Mouse (Mus musculus): Measurements from ENCODE around the gene Schip1. TPM values are rescaled to one million over a fixed set of nuclear protein-coding genes. Genes with fewer than 3 reads are reported as not detected.

The Schip1 gene
- polyA plus RNA-seq, 1 experiment from 2014 or later = 188 TPM

- Histone ChIP-seq H3K4me2 (ENCODE audit: low read depth, low read length) (no peak overlapping the region), H3K9ac (replicated peaks; ENCODE audit: low read depth, low read length) (no peak overlapping the region), H3K36me3 (ENCODE audit: control insufficient read depth, insufficient read depth, low read length) (no peaks in the 10 kb centered on the region), H3K4me3 (ENCODE audit: low read depth, low read length) (no peak overlapping the region), H3K27me3 (ENCODE audit: control insufficient read depth, insufficient read depth, low read length) (no peaks in the 10 kb centered on the region), H3K9me3 (ENCODE audit: control insufficient read depth, low read length) (no peaks in the 10 kb centered on the region), H3K27ac (ENCODE audit: low read depth, low read length) (no peak overlapping the region), H3K4me1 (ENCODE audit: control insufficient read depth, insufficient read depth, low read length) (no peaks in the 10 kb centered on the region)
- ATAC-seq (ENCODE audit: low read depth) = no peak
- 63% methylated on average over 3 of the region's 3 CpGs for WGBS
These were observed 405.5 kb downstream of the Schip1 start for GRCm38 (mm10) chr3:68470061-68470460.

GRCm38 (mm10) chr3:68470622-68471021 lies 406.0 kb downstream of the Schip1 start:
- Histone ChIP-seq H3K4me3 (ENCODE audit: low read depth, low read length) (no peak overlapping the region), H3K27me3 (ENCODE audit: control insufficient read depth, insufficient read depth, low read length) (no peaks in the 10 kb centered on the region), H3K4me1 (ENCODE audit: control insufficient read depth, insufficient read depth, low read length) (no peaks in the 10 kb centered on the region), H3K4me2 (ENCODE audit: low read depth, low read length) (no peak overlapping the region), H3K9me3 (ENCODE audit: control insufficient read depth, low read length) (no peaks in the 10 kb centered on the region), H3K9ac (replicated peaks; ENCODE audit: low read depth, low read length) (no peak overlapping the region), H3K27ac (ENCODE audit: low read depth, low read length) (no peak overlapping the region), H3K36me3 (ENCODE audit: control insufficient read depth, insufficient read depth, low read length) (no peaks in the 10 kb centered on the region)
- 63% methylated on average over 5 of the region's 5 CpGs for WGBS
- ATAC-seq (ENCODE audit: low read depth) = no peak

GRCm38 (mm10) chr3:68476336-68476735 lies 411.7 kb downstream of the Schip1 start:
- H3K9me3 ChIP-seq (ENCODE audit: control insufficient read depth, low read length) = no peaks in the 10 kb centered on the region
- no peak overlapping the region for H3K4me2 ChIP-seq (ENCODE audit: low read depth, low read length)
- H3K4me3 ChIP-seq (ENCODE audit: low read depth, low read length) = no peak overlapping the region
- ATAC-seq (ENCODE audit: low read depth) = no peak
- no peaks in the 10 kb centered on the region for H3K36me3 ChIP-seq (ENCODE audit: control insufficient read depth, insufficient read depth, low read length)
- H3K27ac ChIP-seq (ENCODE audit: low read depth, low read length) = no peak overlapping the region
- no peaks in the 10 kb centered on the region for H3K4me1 ChIP-seq (ENCODE audit: control insufficient read depth, insufficient read depth, low read length)
- no peak overlapping the region for H3K9ac ChIP-seq (replicated peaks; ENCODE audit: low read depth, low read length)
- no peaks in the 10 kb centered on the region for H3K27me3 ChIP-seq (ENCODE audit: control insufficient read depth, insufficient read depth, low read length)
- 94% methylated on average over 7 of the region's 7 CpGs for WGBS

- Histone ChIP-seq H3K27ac (ENCODE audit: low read depth, low read length) (no peak overlapping the region), H3K4me3 (ENCODE audit: low read depth, low read length) (no peak overlapping the region), H3K4me1 (ENCODE audit: control insufficient read depth, insufficient read depth, low read length) (no peaks in the 10 kb centered on the region), H3K9ac (replicated peaks; ENCODE audit: low read depth, low read length) (no peak overlapping the region), H3K9me3 (ENCODE audit: control insufficient read depth, low read length) (no peaks in the 10 kb centered on the region), H3K36me3 (ENCODE audit: control insufficient read depth, insufficient read depth, low read length) (no peaks in the 10 kb centered on the region), H3K4me2 (ENCODE audit: low read depth, low read length) (no peak overlapping the region), H3K27me3 (ENCODE audit: control insufficient read depth, insufficient read depth, low read length) (no peaks in the 10 kb centered on the region)
- ATAC-seq (ENCODE audit: low read depth) = no peak
- WGBS = 41% methylated on average over 2 of the region's 2 CpGs
These were observed 412.9 kb downstream of the Schip1 start for GRCm38 (mm10) chr3:68477478-68477877.

- no peak overlapping the region for H3K4me2 ChIP-seq (ENCODE audit: low read depth, low read length)
- no peak for ATAC-seq (ENCODE audit: low read depth)
- WGBS = 76% methylated on average over 6 of the region's 6 CpGs
- H3K36me3 ChIP-seq (ENCODE audit: control insufficient read depth, insufficient read depth, low read length) = no peaks in the 10 kb centered on the region
- H3K27me3 ChIP-seq (ENCODE audit: control insufficient read depth, insufficient read depth, low read length) = no peaks in the 10 kb centered on the region
- H3K4me1 ChIP-seq (ENCODE audit: control insufficient read depth, insufficient read depth, low read length) = no peaks in the 10 kb centered on the region
- no peak overlapping the region for H3K9ac ChIP-seq (replicated peaks; ENCODE audit: low read depth, low read length)
- H3K9me3 ChIP-seq (ENCODE audit: control insufficient read depth, low read length) = no peaks in the 10 kb centered on the region
- H3K27ac ChIP-seq (ENCODE audit: low read depth, low read length) = no peak overlapping the region
- H3K4me3 ChIP-seq (ENCODE audit: low read depth, low read length) = no peak overlapping the region
These were observed 414.7 kb downstream of the Schip1 start for GRCm38 (mm10) chr3:68479266-68479665.

- Histone ChIP-seq H3K4me1 (ENCODE audit: control insufficient read depth, insufficient read depth, low read length) (no peaks in the 10 kb centered on the region), H3K4me2 (ENCODE audit: low read depth, low read length) (no peak overlapping the region), H3K36me3 (ENCODE audit: control insufficient read depth, insufficient read depth, low read length) (no peaks in the 10 kb centered on the region), H3K9ac (replicated peaks; ENCODE audit: low read depth, low read length) (no peak overlapping the region), H3K4me3 (ENCODE audit: low read depth, low read length) (no peak overlapping the region), H3K27me3 (ENCODE audit: control insufficient read depth, insufficient read depth, low read length) (no peaks in the 10 kb centered on the region), H3K27ac (ENCODE audit: low read depth, low read length) (no peak overlapping the region), H3K9me3 (ENCODE audit: control insufficient read depth, low read length) (no peaks in the 10 kb centered on the region)
- ATAC-seq (ENCODE audit: low read depth) = no peak
- WGBS = 92% methylated on average over 3 of the region's 3 CpGs
These were observed 418.9 kb downstream of the Schip1 start for GRCm38 (mm10) chr3:68483517-68483916.

- 87% methylated on average over 9 of the region's 9 CpGs for WGBS
- H3K9me3 ChIP-seq (ENCODE audit: control insufficient read depth, low read length) = no peaks in the 10 kb centered on the region
- H3K27ac ChIP-seq (ENCODE audit: low read depth, low read length) = no peak overlapping the region
- no peak for ATAC-seq (ENCODE audit: low read depth)
- no peak overlapping the region for H3K4me3 ChIP-seq (ENCODE audit: low read depth, low read length)
- H3K27me3 ChIP-seq (ENCODE audit: control insufficient read depth, insufficient read depth, low read length) = no peaks in the 10 kb centered on the region
- no peaks in the 10 kb centered on the region for H3K4me1 ChIP-seq (ENCODE audit: control insufficient read depth, insufficient read depth, low read length)
- no peak overlapping the region for H3K9ac ChIP-seq (replicated peaks; ENCODE audit: low read depth, low read length)
- H3K4me2 ChIP-seq (ENCODE audit: low read depth, low read length) = no peak overlapping the region
- no peaks in the 10 kb centered on the region for H3K36me3 ChIP-seq (ENCODE audit: control insufficient read depth, insufficient read depth, low read length)
These were observed 419.4 kb downstream of the Schip1 start for GRCm38 (mm10) chr3:68484021-68484420.

- Histone ChIP-seq H3K9me3 (ENCODE audit: control insufficient read depth, low read length) (no peaks in the 10 kb centered on the region), H3K36me3 (ENCODE audit: control insufficient read depth, insufficient read depth, low read length) (no peaks in the 10 kb centered on the region), H3K4me1 (ENCODE audit: control insufficient read depth, insufficient read depth, low read length) (no peaks in the 10 kb centered on the region), H3K4me2 (ENCODE audit: low read depth, low read length) (no peak overlapping the region), H3K27ac (ENCODE audit: low read depth, low read length) (no peak overlapping the region), H3K9ac (replicated peaks; ENCODE audit: low read depth, low read length) (no peak overlapping the region), H3K27me3 (ENCODE audit: control insufficient read depth, insufficient read depth, low read length) (no peaks in the 10 kb centered on the region), H3K4me3 (ENCODE audit: low read depth, low read length) (no peak overlapping the region)
- ATAC-seq (ENCODE audit: low read depth) = no peak
- 85% methylated on average over 4 of the region's 4 CpGs for WGBS
These were observed 420.0 kb downstream of the Schip1 start for GRCm38 (mm10) chr3:68484561-68484960.

- H3K4me2 ChIP-seq (ENCODE audit: low read depth, low read length) = no peak overlapping the region
- H3K27me3 ChIP-seq (ENCODE audit: control insufficient read depth, insufficient read depth, low read length) = no peaks in the 10 kb centered on the region
- no peak overlapping the region for H3K27ac ChIP-seq (ENCODE audit: low read depth, low read length)
- no peak overlapping the region for H3K4me3 ChIP-seq (ENCODE audit: low read depth, low read length)
- H3K36me3 ChIP-seq (ENCODE audit: control insufficient read depth, insufficient read depth, low read length) = no peaks in the 10 kb centered on the region
- H3K9ac ChIP-seq (replicated peaks; ENCODE audit: low read depth, low read length) = no peak overlapping the region
- no peak for ATAC-seq (ENCODE audit: low read depth)
- no peaks in the 10 kb centered on the region for H3K9me3 ChIP-seq (ENCODE audit: control insufficient read depth, low read length)
- WGBS = 37% methylated on average over 1 of the region's 1 CpGs
- no peaks in the 10 kb centered on the region for H3K4me1 ChIP-seq (ENCODE audit: control insufficient read depth, insufficient read depth, low read length)
These were observed 423.0 kb downstream of the Schip1 start for GRCm38 (mm10) chr3:68487621-68488020.

- no peaks in the 10 kb centered on the region for H3K9me3 ChIP-seq (ENCODE audit: control insufficient read depth, low read length)
- no peaks in the 10 kb centered on the region for H3K27me3 ChIP-seq (ENCODE audit: control insufficient read depth, insufficient read depth, low read length)
- no peak for ATAC-seq (ENCODE audit: low read depth)
- H3K9ac ChIP-seq (replicated peaks; ENCODE audit: low read depth, low read length) = no peak overlapping the region
- 0 out of 2 replicates have a peak, but pooled peaks cover 3% of the 10 kb centered on the region for H3K4me1 ChIP-seq (ENCODE audit: control insufficient read depth, insufficient read depth, low read length)
- no peak overlapping the region for H3K4me2 ChIP-seq (ENCODE audit: low read depth, low read length)
- H3K4me3 ChIP-seq (ENCODE audit: low read depth, low read length) = no peak overlapping the region
- WGBS = 37% methylated on average over 5 of the region's 5 CpGs
- no peaks in the 10 kb centered on the region for H3K36me3 ChIP-seq (ENCODE audit: control insufficient read depth, insufficient read depth, low read length)
- H3K27ac ChIP-seq (ENCODE audit: low read depth, low read length) = no peak overlapping the region
These were observed 423.7 kb downstream of the Schip1 start for GRCm38 (mm10) chr3:68488316-68488715.
